Mouse (Mus musculus) thymus, adult 2 months (tissue): ENCODE data around the gene Elavl3. TPM values are rescaled to one million over a fixed set of nuclear protein-coding genes. Genes with fewer than 3 reads are reported as not detected.

Experiments
- DNase-seq: peaks from one replicate; pipeline ENCODE4 v3.0.0; 2021
- H3K27ac ChIP-seq: fragments of 200-500 bp; 2 replicates; pipeline ENCODE4 v1.5.1; 2012; ENCODE audit warnings: low read length, control low read depth; ENCODE audit not compliant: control insufficient read depth, insufficient read depth
- H3K27me3 ChIP-seq: fragments of 200-500 bp; 2 replicates; pipeline ENCODE4 v1.6.1; 2012; ENCODE audit warnings: mild to moderate bottlenecking, low read length, moderate library complexity, mixed read lengths; ENCODE audit not compliant: control insufficient read depth, insufficient read depth
- H3K36me3 ChIP-seq: fragments of 200-500 bp; 2 replicates; pipeline ENCODE4 v1.6.1; 2012; ENCODE audit warnings: mild to moderate bottlenecking, low read length, moderate library complexity; ENCODE audit not compliant: control insufficient read depth, insufficient read depth
- H3K4me1 ChIP-seq: fragments of 200-500 bp; replicated peaks from 2 replicates; pipeline ENCODE4 v1.6.1; 2012; ENCODE audit warnings: low read length; ENCODE audit not compliant: control insufficient read depth, insufficient read depth
- H3K4me3 ChIP-seq: fragments of 200-500 bp; 2 replicates; pipeline ENCODE4 v1.5.1; 2012; ENCODE audit warnings: mild to moderate bottlenecking, low read length, control low read depth, moderate library complexity; ENCODE audit not compliant: control insufficient read depth, insufficient read depth
- CTCF ChIP-seq: fragments of 200-500 bp; IDR thresholded peaks from 2 replicates; pipeline ENCODE4 v1.5.1; 2012; ENCODE audit warnings: mild to moderate bottlenecking, control low read depth, low read length, moderate library complexity, borderline replicate concordance; ENCODE audit not compliant: control insufficient read depth, poor library complexity, insufficient read depth; ENCODE audit errors: extremely low read depth
- POLR2A ChIP-seq: fragments of 200-500 bp; IDR thresholded peaks from 2 replicates; pipeline ENCODE4 v1.6.1; 2012; ENCODE audit warnings: mild to moderate bottlenecking, low read length, control low read depth, moderate library complexity; ENCODE audit not compliant: control insufficient read depth, poor library complexity, insufficient read depth; ENCODE audit errors: extremely low read depth
- WGBS: fragments of 180-500 bp; shearing (Covaris S2); methylation state at CpG from one replicate; pipeline ENCODE4 v1.1.7; 2018; 5-methylcytosine and 5-hydroxymethylcytosine counted together
- polyA plus RNA-seq: library from polyadenylated mRNA; depleted of rRNA; stranded (reverse); fragments of >200 nt; gene quantifications from 2 replicates; pipeline ENCODE4 v1.2.3, GENCODE M21; 2012

The Elavl3 gene
- polyA plus RNA-seq, 1 experiment, result 0.35 TPM

- TF ChIP-seq CTCF, result no peak
- TF ChIP-seq POLR2A, result no peak
- Histone ChIP-seq H3K4me3 (no peak overlapping the region), H3K27ac (no peak overlapping the region), H3K27me3 (no peaks in the 10 kb centered on the region), H3K36me3 (peaks cover 9% of the 10 kb centered on the region; the same call in 1 of the 2 replicates), H3K4me1 (peaks cover 18% of the 10 kb centered on the region)
- WGBS, result 91% methylated on average over 4 of the region's 4 CpGs
- DNase-seq, result no peak
These were observed 50.2 kb downstream of the Elavl3 start for GRCm38 (mm10) chr9:22001633-22002032.

- no peaks in the 10 kb centered on the region for H3K27me3 ChIP-seq
- no peak for DNase-seq
- H3K4me1 ChIP-seq, result peaks cover 18% of the 10 kb centered on the region
- H3K36me3 ChIP-seq, result 0 out of 2 replicates have a peak, but pooled peaks cover 6% of the 10 kb centered on the region
- no peak overlapping the region for H3K4me3 ChIP-seq
- no peak for TF ChIP-seq CTCF
- no peak for TF ChIP-seq POLR2A
- 98% methylated on average over 6 of the region's 6 CpGs for WGBS
- no peak overlapping the region for H3K27ac ChIP-seq
These were observed 51.5 kb downstream of the Elavl3 start for GRCm38 (mm10) chr9:22000296-22000695.

DNA sequence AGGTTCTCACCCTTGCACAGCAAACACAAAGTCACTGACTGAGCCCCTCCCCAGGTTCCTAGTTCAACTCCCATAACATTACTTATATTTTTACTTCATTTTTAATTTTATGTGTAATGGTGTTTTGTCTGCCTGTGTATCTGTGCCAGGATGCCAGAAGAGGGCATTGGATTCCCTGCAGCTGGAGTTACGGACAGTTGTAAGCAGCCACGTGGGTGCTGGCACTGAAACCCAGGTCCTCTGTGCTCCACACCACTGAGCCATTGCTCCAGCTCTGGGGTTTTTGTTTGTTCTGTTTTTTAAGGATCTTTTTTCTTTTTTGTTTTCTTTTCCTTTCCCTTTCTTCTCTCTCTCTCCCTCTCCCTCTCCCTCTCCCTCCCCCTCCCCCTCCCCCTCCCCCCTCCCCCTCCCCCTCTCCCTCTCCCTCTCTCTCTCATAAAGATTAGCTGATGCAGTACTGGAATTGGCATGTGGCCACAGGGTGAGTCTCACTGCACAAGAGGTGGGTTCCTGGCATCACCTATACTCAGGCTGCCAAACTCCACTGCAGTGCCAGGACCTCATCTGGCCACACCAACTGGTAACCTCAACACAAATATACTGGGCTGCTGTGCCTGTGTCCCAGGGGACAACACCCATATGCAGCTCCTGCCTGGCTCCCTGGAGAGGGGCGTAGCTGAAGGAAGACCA, 55.5 kb downstream of the Elavl3 start:
- WGBS, result 92% methylated on average over 3 of the region's 3 CpGs
- H3K4me3 ChIP-seq, result no peak overlapping the region
- H3K27ac ChIP-seq, result no peak overlapping the region
- no peak for DNase-seq
- H3K27me3 ChIP-seq, result no peaks in the 10 kb centered on the region
- H3K36me3 ChIP-seq, result no peaks in the 10 kb centered on the region
- no peaks in the 10 kb centered on the region for H3K4me1 ChIP-seq
- no peak for TF ChIP-seq CTCF
- TF ChIP-seq POLR2A, result no peak

DNA sequence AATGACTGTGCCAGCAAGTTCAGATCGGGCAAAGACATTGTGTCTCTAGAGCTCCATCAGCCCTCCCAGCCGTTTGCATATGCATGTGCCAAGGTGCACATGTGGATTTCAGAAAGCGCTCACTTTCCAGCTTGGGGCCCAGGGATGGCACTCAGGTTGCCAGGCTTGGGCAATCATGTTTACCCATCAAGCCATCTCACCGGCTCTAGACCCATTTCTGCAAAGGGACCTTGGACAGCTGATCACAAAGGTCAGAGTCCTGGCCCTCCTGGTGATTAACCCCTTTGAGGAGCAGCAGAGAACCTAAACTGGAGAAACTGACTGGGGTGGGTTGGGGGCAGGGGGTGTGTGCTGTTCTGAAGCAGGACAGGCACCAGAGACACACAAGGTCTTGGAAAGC, 59.6 kb downstream of the Elavl3 start:
- DNase-seq, result no peak
- TF ChIP-seq CTCF, result no peak
- no peak for TF ChIP-seq POLR2A
- no peak overlapping the region for H3K27ac ChIP-seq
- no peaks in the 10 kb centered on the region for H3K36me3 ChIP-seq
- H3K4me3 ChIP-seq, result no peak overlapping the region
- H3K27me3 ChIP-seq, result peaks cover 21% of the 10 kb centered on the region
- 88% methylated on average over 4 of the region's 4 CpGs for WGBS
- H3K4me1 ChIP-seq, result peaks cover 15% of the 10 kb centered on the region; the same call in 1 of the 2 replicates

DNA sequence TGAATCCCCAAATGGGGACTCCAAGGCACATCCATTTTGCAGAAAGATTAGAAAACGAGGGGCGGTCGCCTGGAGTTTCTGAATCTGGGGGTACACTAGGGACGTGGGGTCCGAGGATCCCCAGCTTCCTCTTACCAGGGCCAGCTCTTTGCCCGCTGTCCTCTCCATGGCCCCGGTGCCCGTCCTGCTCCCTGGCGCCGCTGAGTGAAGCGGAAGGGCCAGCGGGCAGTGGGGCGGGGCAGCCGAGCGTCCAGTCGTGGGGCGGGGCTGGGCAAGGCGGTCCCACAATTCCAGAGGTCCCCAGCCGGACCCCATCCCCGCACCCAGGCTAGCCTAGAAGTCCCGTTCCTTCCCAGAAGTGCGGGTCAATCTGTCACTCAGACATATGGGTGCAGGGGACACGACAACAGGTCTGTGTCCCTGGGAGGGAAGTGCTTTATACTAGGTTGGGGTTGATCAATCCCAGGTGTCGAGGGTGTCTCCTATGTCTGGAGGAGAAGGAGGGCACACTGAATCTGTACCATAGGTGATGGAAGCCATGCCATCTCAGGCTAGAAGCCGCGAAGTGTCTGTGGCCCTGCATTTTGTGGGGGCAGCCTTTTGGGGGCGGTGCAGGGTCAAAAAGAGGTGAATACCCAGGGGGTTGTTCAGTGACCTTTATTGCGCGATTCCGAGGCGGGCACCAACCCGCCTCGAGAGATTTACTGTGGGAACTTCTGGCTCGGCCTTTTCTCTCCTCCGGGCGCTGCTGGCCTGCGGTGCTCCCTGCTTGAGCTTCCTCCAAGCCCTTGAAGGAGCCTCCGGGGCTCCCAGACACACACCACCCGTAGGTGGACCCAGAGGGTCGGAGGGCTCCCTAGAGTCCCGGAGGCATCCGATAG, 62.4 kb downstream of the Elavl3 start, which contains the start of gene Rgl3:
Gene Rgl3 (minus strand): TSS at position 217 of the 881 bp plus-strand sequence.
- TF ChIP-seq CTCF (no peak), POLR2A (no peak)
- WGBS, result 5% methylated on average over 42 of the region's 42 CpGs
- Histone ChIP-seq H3K4me1 (peaks cover 15% of the 10 kb centered on the region; the same call in 1 of the 2 replicates), H3K4me3 (no peak within 1 kb of the TSS), H3K27ac (no peak within 1 kb of the TSS), H3K36me3 (no peaks in the 10 kb centered on the region), H3K27me3 (peaks cover 21% of the 10 kb centered on the region)
- no peak for DNase-seq

- Histone ChIP-seq H3K4me3 (no peak overlapping the region), H3K27me3 (peaks cover 21% of the 10 kb centered on the region), H3K27ac (no peak overlapping the region), H3K36me3 (no peaks in the 10 kb centered on the region), H3K4me1 (peaks cover 22% of the 10 kb centered on the region)
- WGBS, result 8% methylated on average over 32 of the region's 32 CpGs
- no peak for DNase-seq
- TF ChIP-seq CTCF (no peak), POLR2A (no peak)
These were observed 63.3 kb downstream of the Elavl3 start for GRCm38 (mm10) chr9:21988421-21989101.
